Mouse (Mus musculus) cerebellum, adult 9-11 months (tissue): Measurements from ENCODE around the gene Tns3.
A peak's percentile ranks its signal among the peaks of the same experiment; 100 is the strongest.

Experiments used
- DNase-seq: peaks from one replicate; pipeline ENCODE4 v3.0.0; 2022

Gene Tns3

GRCm38 (mm10) chr11:8467403-8468160 is 196.8 kb downstream of the Tns3 start:
- DNase-seq: no peak

GRCm38 (mm10) chr11:8463866-8464265 is 200.5 kb downstream of the Tns3 start:
- no peak for DNase-seq

- DNase-seq: no peak
Measured at GRCm38 (mm10) chr11:8462827-8463405, 201.4 kb downstream of the Tns3 start.

GRCm38 (mm10) chr11:8460835-8461234 is 203.5 kb downstream of the Tns3 start:
- DNase-seq: no peak

- no peak for DNase-seq
Measured at GRCm38 (mm10) chr11:8457951-8458350, 206.4 kb downstream of the Tns3 start.

- DNase-seq: no peak
Measured at GRCm38 (mm10) chr11:8456586-8457285, 207.6 kb downstream of the Tns3 start.

- no peak for DNase-seq
Measured at GRCm38 (mm10) chr11:8455650-8456049, 208.7 kb downstream of the Tns3 start.

- no peak for DNase-seq
Measured at GRCm38 (mm10) chr11:8453252-8453651, 211.1 kb downstream of the Tns3 start.

- no peak for DNase-seq
Measured at GRCm38 (mm10) chr11:8451597-8452201, 212.6 kb downstream of the Tns3 start.

GRCm38 (mm10) chr11:8450540-8450939 is 213.8 kb downstream of the Tns3 start:
- DNase-seq: no peak

- DNase-seq: peak; percentile 64
Measured at GRCm38 (mm10) chr11:8445915-8446356, 218.4 kb downstream of the Tns3 start.

GRCm38 (mm10) chr11:8444759-8445422 is 219.4 kb downstream of the Tns3 start:
- DNase-seq: no peak

- no peak for DNase-seq
Measured at GRCm38 (mm10) chr11:8443539-8444292, 220.6 kb downstream of the Tns3 start.

- no peak for DNase-seq
Measured at GRCm38 (mm10) chr11:8440706-8441105, 223.6 kb downstream of the Tns3 start.

GRCm38 (mm10) chr11:8440221-8440620 is 224.1 kb downstream of the Tns3 start:
- no peak for DNase-seq

- no peak for DNase-seq
Measured at GRCm38 (mm10) chr11:8439035-8439434, 225.3 kb downstream of the Tns3 start.

- no peak for DNase-seq
Measured at GRCm38 (mm10) chr11:8438269-8438668, 226.1 kb downstream of the Tns3 start.

- DNase-seq: no peak
Measured at GRCm38 (mm10) chr11:8435101-8435500, 229.2 kb downstream of the Tns3 start.

- no peak for DNase-seq
Measured at GRCm38 (mm10) chr11:8434366-8434765, 230.0 kb downstream of the Tns3 start.

- no peak for DNase-seq
Measured at GRCm38 (mm10) chr11:8433443-8433842, 230.9 kb downstream of the Tns3 start.

GRCm38 (mm10) chr11:8432941-8433340 is 231.4 kb downstream of the Tns3 start:
- no peak for DNase-seq

- DNase-seq: no peak
Measured at GRCm38 (mm10) chr11:8427660-8428059, 236.7 kb downstream of the Tns3 start.
